ENCODE assay signal across 10 mouse cellular contexts in genomic region chr4:128692149-128692925, GRCm38 (mm10). TPM values are rescaled to one million over a fixed set of nuclear protein-coding genes. Genes with fewer than 3 reads are reported as not detected.
A peak's percentile ranks its signal among the peaks of the same experiment; 100 is the strongest.
DNase-seq lines count a peak whose midpoint lies in the region; ATAC-seq and TF ChIP-seq lines count a peak whose summit lies in the region.
"Had no signal": no experiment of that assay in that cellular context is flagged by ENCODE, and none has a peak within 500 bp of the region (broad histone marks: within the 10 kb centered on the region; RNA-seq: fewer than 3 reads in every experiment).

No protein-coding gene starts in this region.

- H3K4me1 ChIP-seq in lung, embryonic 15.5 days = peaks cover 91% of the 10 kb centered on the region
- H3K4me1 ChIP-seq in embryonic facial prominence, embryonic 13.5 days = peaks cover 80% of the 10 kb centered on the region
- H3K4me1 ChIP-seq in forebrain, embryonic 16.5 days (replicated peaks; ENCODE audit: control insufficient read depth, insufficient read depth, low read length) = peaks cover 64% of the 10 kb centered on the region
- H3K4me1 ChIP-seq in thymus, adult 2 months (replicated peaks; ENCODE audit: control insufficient read depth, insufficient read depth, low read length) = peaks cover 30% of the 10 kb centered on the region

- no peak overlapping the region for H3K4me2 ChIP-seq in lung, embryonic 15.5 days
- peak overlapping the region; percentile 9; the same call in 1 of the 2 replicates for H3K4me2 ChIP-seq in embryonic facial prominence, embryonic 13.5 days
- no peak overlapping the region for H3K4me2 ChIP-seq in forebrain, embryonic 16.5 days (ENCODE audit: low read length)

- H3K36me3 ChIP-seq in lung, embryonic 15.5 days = no peaks in the 10 kb centered on the region
- H3K36me3 ChIP-seq in embryonic facial prominence, embryonic 13.5 days = no peaks in the 10 kb centered on the region
- H3K36me3 ChIP-seq in forebrain, embryonic 16.5 days (ENCODE audit: control insufficient read depth, insufficient read depth) = no peaks in the 10 kb centered on the region
- H3K36me3 ChIP-seq in thymus, adult 2 months (ENCODE audit: control insufficient read depth, insufficient read depth, low read length) = no peaks in the 10 kb centered on the region

- no peak for DNase-seq in lung, postnatal 25 days (ENCODE audit: low spot score)
- DNase-seq in mesoderm, embryonic 11.5 days (ENCODE audit: low read depth, low spot score) = peak; percentile 51
- DNase-seq in thymus, adult 2 months = no peak
- DNase-seq in layer of hippocampus, postnatal 25 days (ENCODE audit: extremely low spot score in 1 of 2, low spot score in 1 of 2) = no peak
- DNase-seq: gastrocnemius, postnatal 25 days; liver had no signal

- no peaks in the 10 kb centered on the region for H3K27me3 ChIP-seq in lung, embryonic 15.5 days
- no peaks in the 10 kb centered on the region for H3K27me3 ChIP-seq in embryonic facial prominence, embryonic 13.5 days
- no peaks in the 10 kb centered on the region for H3K27me3 ChIP-seq in forebrain, embryonic 16.5 days (replicated peaks; ENCODE audit: control insufficient read depth, insufficient read depth, low read length)
- H3K27me3 ChIP-seq in thymus, adult 2 months (ENCODE audit: control insufficient read depth, insufficient read depth, low read length) = no peaks in the 10 kb centered on the region

- TF ChIP-seq CTCF in thymus, adult 2 months (IDR thresholded peaks at IDR 0.05; ENCODE audit: borderline replicate concordance, control insufficient read depth, extremely low read depth, insufficient read depth, low read length, poor library complexity) = no peak

- no peak overlapping the region for H3K9ac ChIP-seq in lung, embryonic 15.5 days
- H3K9ac ChIP-seq in embryonic facial prominence, embryonic 13.5 days = 0 out of 2 replicates have a peak overlapping the region, but pooled peaks have one; percentile 40
- no peak overlapping the region for H3K9ac ChIP-seq in forebrain, embryonic 16.5 days (replicated peaks; ENCODE audit: low read depth, low read length)

- no peak for TF ChIP-seq POLR2A in thymus, adult 2 months (IDR thresholded peaks at IDR 0.05; ENCODE audit: control insufficient read depth, extremely low read depth, insufficient read depth, low read length, poor library complexity)

- ATAC-seq in lung, embryonic 15.5 days (ENCODE audit: borderline replicate concordance, extremely low read depth, low FRiP score, low TSS enrichment) = no peak
- ATAC-seq in embryonic facial prominence, embryonic 13.5 days (ENCODE audit: insufficient number of reproducible peaks, insufficient read depth, low FRiP score, low TSS enrichment, low read depth) = 0 out of 2 replicates have a peak, but pooled peaks have one; percentile 15
- peak; percentile 52; the same call in 1 of the 2 replicates for ATAC-seq in forebrain, embryonic 16.5 days

- H3K27ac ChIP-seq in lung, embryonic 15.5 days = peak overlapping the region; percentile 69
- peak overlapping the region; percentile 66 for H3K27ac ChIP-seq in embryonic facial prominence, embryonic 13.5 days
- no peak overlapping the region for H3K27ac ChIP-seq in forebrain, embryonic 16.5 days (ENCODE audit: low read length)
- H3K27ac ChIP-seq in thymus, adult 2 months (ENCODE audit: control insufficient read depth, insufficient read depth, low read length) = no peak overlapping the region
- H3K27ac ChIP-seq: macrophage had no signal

- 39% methylated on average over 14 of the region's 15 CpGs for WGBS in lung, embryonic 15.5 days
- 36% methylated on average over 14 of the region's 15 CpGs for WGBS in embryonic facial prominence, embryonic 13.5 days
- 49% methylated on average over 14 of the region's 15 CpGs for WGBS in forebrain, embryonic 16.5 days
- 72% methylated on average over 15 of the region's 15 CpGs for WGBS in thymus, adult 2 months

- no peaks in the 10 kb centered on the region for H3K9me3 ChIP-seq in lung, embryonic 15.5 days
- H3K9me3 ChIP-seq in embryonic facial prominence, embryonic 13.5 days = no peaks in the 10 kb centered on the region
- no peaks in the 10 kb centered on the region for H3K9me3 ChIP-seq in forebrain, embryonic 16.5 days (ENCODE audit: control insufficient read depth, low read length)

- no peak overlapping the region for H3K4me3 ChIP-seq in lung, embryonic 15.5 days
- no peak overlapping the region for H3K4me3 ChIP-seq in embryonic facial prominence, embryonic 13.5 days
- no peak overlapping the region for H3K4me3 ChIP-seq in forebrain, embryonic 16.5 days (replicated peaks; ENCODE audit: low read length)
- H3K4me3 ChIP-seq in thymus, adult 2 months (ENCODE audit: control insufficient read depth, insufficient read depth, low read length) = no peak overlapping the region

RNA-seq across cellular contexts. Expression of gene Phc2, which starts 37.8 kb away (rescaled TPM):
- 75.8 and 83.5 TPM in 2 replicates for polyA plus RNA-seq in lung, embryonic 15.5 days (2015; fragmentation: Nextera tagmentation; extraction: Ambion mirVana)
- polyA plus RNA-seq in embryonic facial prominence, embryonic 13.5 days (2015; fragmentation: Nextera tagmentation; extraction: Ambion mirVana) = 17.8 and 27.5 TPM in 2 replicates
- 33.2 and 34.9 TPM in 2 replicates for polyA plus RNA-seq in forebrain, embryonic 16.5 days (2015; fragmentation: Nextera tagmentation; extraction: Ambion mirVana)
- 139 and 149 TPM in 2 replicates for polyA plus RNA-seq in thymus, adult 2 months (2012; rRNA removed)
- 10 to 100 TPM; 93.8 to 95.1 TPM for total RNA-seq in layer of hippocampus, postnatal 25 days (2021)

Comparison
In these comparisons a context has a peak if more than half of its experiments do, and no peak if none do; other contexts are left out.
1. H3K27ac ChIP-seq: peak in lung, embryonic 15.5 days (single experiment) and embryonic facial prominence, embryonic 13.5 days (single experiment); none in forebrain, embryonic 16.5 days (single experiment) and thymus, adult 2 months (single experiment).